Mouse (Mus musculus) left cerebral cortex, adult 18-20 months (tissue): ENCODE results near the gene Gm17662. TPM values are rescaled to one million over a fixed set of nuclear protein-coding genes. Genes with fewer than 3 reads are reported as not detected.

Experiments
- DNase-seq, 2 experiments: peaks; one replicate each; pipeline ENCODE4 v3.0.0; 2021 to 2022; ENCODE audit warnings: low spot score in 2 of 2, mixed read lengths in 1 of 2
- long read RNA-seq, 2 experiments: library from polyadenylated mRNA; stranded (forward); transcript quantifications; one replicate each; pipeline ENCODE4 v2.0.0; 2021
- total RNA-seq, 2 experiments: library from RNA; stranded (reverse); gene quantifications; 2 replicates each; pipeline ENCODE4 v1.2.3; 2021

The Gm17662 gene
- not detected for total RNA-seq
- long read RNA-seq, experiment 1 = 0 reads
- long read RNA-seq, experiment 2 = 0 reads

GRCm38 (mm10) chr4:104857029-104857428 is at the start of gene Gm17662:
Gm17662 (plus strand) TSS chr4:104857329.
- no peak for DNase-seq

GRCm38 (mm10) chr4:104810710-104811286 is 46.3 kb upstream of the Gm17662 start:
- no peak for DNase-seq

GRCm38 (mm10) chr4:104813617-104814016 is 43.5 kb upstream of the Gm17662 start:
- DNase-seq = no peak

- no peak for DNase-seq
Measured at GRCm38 (mm10) chr4:104816519-104817232, 40.5 kb upstream of the Gm17662 start.

GRCm38 (mm10) chr4:104817509-104817908 is 39.6 kb upstream of the Gm17662 start:
- DNase-seq = no peak

GRCm38 (mm10) chr4:104818986-104819385 is 38.1 kb upstream of the Gm17662 start:
- DNase-seq = no peak

- no peak for DNase-seq
Measured at GRCm38 (mm10) chr4:104819891-104820290, 37.2 kb upstream of the Gm17662 start.

- DNase-seq = no peak
Measured at GRCm38 (mm10) chr4:104823597-104824101, 33.5 kb upstream of the Gm17662 start.

GRCm38 (mm10) chr4:104824381-104825077 is 32.6 kb upstream of the Gm17662 start:
- DNase-seq = no peak

- DNase-seq = peak; percentile 40 to 44
Measured at GRCm38 (mm10) chr4:104828939-104829338, 28.2 kb upstream of the Gm17662 start.

GRCm38 (mm10) chr4:104835096-104835495 is 22.0 kb upstream of the Gm17662 start:
- no peak for DNase-seq

GRCm38 (mm10) chr4:104838342-104838741 is 18.8 kb upstream of the Gm17662 start:
- no peak for DNase-seq

- DNase-seq = no peak
Measured at GRCm38 (mm10) chr4:104842204-104842603, 14.9 kb upstream of the Gm17662 start.

GRCm38 (mm10) chr4:104843546-104843945 is 13.6 kb upstream of the Gm17662 start:
- DNase-seq = no peak

- DNase-seq = no peak
Measured at GRCm38 (mm10) chr4:104855216-104855615, 1.9 kb upstream of the Gm17662 start.

- no peak for DNase-seq
Measured at GRCm38 (mm10) chr4:104857823-104858222, 694 bp downstream of the Gm17662 start.

- no peak for DNase-seq
Measured at GRCm38 (mm10) chr4:104861241-104861640, 4.1 kb downstream of the Gm17662 start.

GRCm38 (mm10) chr4:104864397-104864796 is 7.3 kb downstream of the Gm17662 start:
- DNase-seq = no peak

- DNase-seq = no peak
Measured at GRCm38 (mm10) chr4:104869581-104869980, 12.5 kb downstream of the Gm17662 start.

- DNase-seq = no peak
Measured at GRCm38 (mm10) chr4:104870196-104870595, 13.1 kb downstream of the Gm17662 start.

GRCm38 (mm10) chr4:104875832-104876231 is 18.7 kb downstream of the Gm17662 start:
- no peak for DNase-seq

GRCm38 (mm10) chr4:104876323-104876722 is 19.2 kb downstream of the Gm17662 start, which contains the start of gene C8a:
C8a (minus strand) TSS chr4:104876398.
- no peak for DNase-seq
